Mouse (Mus musculus) spleen, adult 12 weeks (tissue): ENCODE measurements around the gene Mtif2.
"Not testable (repeated sequence)": the region's sequence is repeated elsewhere in the genome, so short reads cannot be mapped to it uniquely, and the experiment has no call there.

Source experiments
- DNase-seq: peaks from one replicate; pipeline ENCODE4 v3.0.0; 2022; ENCODE audit warnings: low spot score

The Mtif2 gene

GRCm38 (mm10) chr11:29525988-29526794 is at the start of gene Mtif2:
Mtif2 (plus strand) TSS chr11:29526408.
- DNase-seq, result peak; percentile 63

- DNase-seq, result no peak
These were observed 33.1 kb upstream of the Mtif2 start for GRCm38 (mm10) chr11:29493135-29493534.

GRCm38 (mm10) chr11:29496962-29497361 is 29.2 kb upstream of the Mtif2 start:
- no peak for DNase-seq

GRCm38 (mm10) chr11:29503948-29504893 is 22.0 kb upstream of the Mtif2 start:
- DNase-seq, result no peak

- DNase-seq, result no peak
These were observed 21.1 kb upstream of the Mtif2 start for GRCm38 (mm10) chr11:29504899-29505625.

- no peak for DNase-seq
These were observed 16.8 kb upstream of the Mtif2 start for GRCm38 (mm10) chr11:29509421-29509820.

GRCm38 (mm10) chr11:29512818-29513535 is 13.2 kb upstream of the Mtif2 start:
- DNase-seq, result no peak

GRCm38 (mm10) chr11:29514325-29514681 is 11.9 kb upstream of the Mtif2 start:
- DNase-seq, result no peak

GRCm38 (mm10) chr11:29514682-29515412 is 11.4 kb upstream of the Mtif2 start, which contains the start of gene Prorsd1:
Prorsd1 (minus strand) TSS chr11:29515033.
- peak; percentile 91 for DNase-seq

GRCm38 (mm10) chr11:29538201-29538600 is 12.0 kb downstream of the Mtif2 start:
- DNase-seq, result no peak

- DNase-seq, result no peak
These were observed 18.2 kb downstream of the Mtif2 start for GRCm38 (mm10) chr11:29544225-29544945.

- DNase-seq, result not testable (repeated sequence)
These were observed 19.0 kb downstream of the Mtif2 start for GRCm38 (mm10) chr11:29545150-29545752.

GRCm38 (mm10) chr11:29546297-29546696 is 20.1 kb downstream of the Mtif2 start:
- DNase-seq, result not testable (repeated sequence)

- no peak for DNase-seq
These were observed 20.6 kb downstream of the Mtif2 start for GRCm38 (mm10) chr11:29546762-29547161.

GRCm38 (mm10) chr11:29547249-29547751 is 21.1 kb downstream of the Mtif2 start:
- no peak for DNase-seq

- peak; percentile 94 for DNase-seq
These were observed 21.7 kb downstream of the Mtif2 start, which contains the start of the genes Clhc1 and Rps27a for GRCm38 (mm10) chr11:29547752-29548503. Clhc1 (plus strand) TSS chr11:29547950. Rps27a (minus strand) TSS chr11:29548109.

GRCm38 (mm10) chr11:29548504-29549424 is 22.6 kb downstream of the Mtif2 start:
- DNase-seq, result no peak
